Mouse (Mus musculus) bone marrow, adult 2 months (tissue): ENCODE measurements around the gene Hils1.

Experiments
- CTCF ChIP-seq: fragments of 200-500 bp; IDR thresholded peaks from 2 replicates; pipeline ENCODE4 v1.5.1; 2011; ENCODE audit warnings: low read length, control low read depth; ENCODE audit not compliant: control insufficient read depth, insufficient read depth
- POLR2A ChIP-seq: fragments of 200-500 bp; IDR thresholded peaks from 2 replicates; pipeline ENCODE4 v1.6.1; 2011; ENCODE audit warnings: low read depth, mild to moderate bottlenecking, control low read depth, low read length, borderline replicate concordance; ENCODE audit not compliant: control insufficient read depth

- TF ChIP-seq CTCF: no peak
- TF ChIP-seq POLR2A: no peak
These were observed 39.6 kb upstream of the Hils1 start for GRCm38 (mm10) chr11:94927771-94928291.
